Mouse (Mus musculus) lung, adult 2 months (tissue): Measurements from ENCODE around the gene Acot12. TPM values are rescaled to one million over a fixed set of nuclear protein-coding genes. Genes with fewer than 3 reads are reported as not detected.

Experiments used
- DNase-seq: peaks from one replicate; pipeline ENCODE4 v3.0.0; 2022
- H3K4me1 ChIP-seq: fragments of 200-500 bp; 2 replicates; pipeline ENCODE4 v1.6.1; 2011; ENCODE audit warnings: low read length; ENCODE audit not compliant: control insufficient read depth, insufficient read depth
- H3K4me3 ChIP-seq: fragments of 200-500 bp; replicated peaks from 2 replicates; pipeline ENCODE3; 2011; ENCODE audit warnings: low read depth, mild to moderate bottlenecking, control low read depth, low read length; ENCODE audit errors: extremely low read depth
- CTCF ChIP-seq: fragments of 200-500 bp; IDR thresholded peaks from 2 replicates; pipeline ENCODE4 v1.5.1; 2011; ENCODE audit warnings: mild to moderate bottlenecking, low read length, control low read depth; ENCODE audit not compliant: insufficient read depth
- POLR2A ChIP-seq: fragments of 200-500 bp; IDR thresholded peaks from 2 replicates; pipeline ENCODE4 v1.6.1; 2011; ENCODE audit warnings: low read depth, mild to moderate bottlenecking, control low read depth, low read length, borderline replicate concordance; ENCODE audit errors: extremely low read depth
- WGBS: fragments of 180-500 bp; shearing (Covaris S2); methylation state at CpG from one replicate; pipeline ENCODE4 v1.1.7; 2018; 5-methylcytosine and 5-hydroxymethylcytosine counted together
- polyA plus RNA-seq: library from polyadenylated mRNA; depleted of rRNA; stranded (reverse); fragments of >200 nt; gene quantifications from 2 replicates; pipeline ENCODE4 v1.2.3, GENCODE M21; 2012; rRNA removed

Acot12 gene
- not detected in 2 replicates for polyA plus RNA-seq

GRCm38 (mm10) chr13:91741280-91742047, at the start of gene Acot12:
Gene Acot12 (plus strand): TSS chr13:91741512.
- H3K4me1 ChIP-seq = no peaks in the 10 kb centered on the region
- DNase-seq = no peak
- TF ChIP-seq POLR2A (no peak), CTCF (no peak)
- peak within 1 kb of the TSS; percentile 44 for H3K4me3 ChIP-seq
- 8% methylated on average over 45 of the region's 45 CpGs for WGBS

- Histone ChIP-seq H3K4me1 (no peaks in the 10 kb centered on the region), H3K4me3 (no peak overlapping the region)
- WGBS = 49% methylated on average over 7 of the region's 7 CpGs
- DNase-seq = no peak
- TF ChIP-seq POLR2A (no peak), CTCF (no peak)
Observed at GRCm38 (mm10) chr13:91693615-91694014, 47.7 kb upstream of the Acot12 start.

GRCm38 (mm10) chr13:91695406-91695805, 45.9 kb upstream of the Acot12 start:
- H3K4me1 ChIP-seq = no peaks in the 10 kb centered on the region
- H3K4me3 ChIP-seq = no peak overlapping the region
- WGBS = 74% methylated on average over 2 of the region's 2 CpGs
- DNase-seq = no peak
- TF ChIP-seq POLR2A = no peak
- TF ChIP-seq CTCF = no peak

- no peak for TF ChIP-seq POLR2A
- TF ChIP-seq CTCF = no peak
- DNase-seq = no peak
- 54% methylated on average over 2 of the region's 2 CpGs for WGBS
- Histone ChIP-seq H3K4me1 (no peaks in the 10 kb centered on the region), H3K4me3 (no peak overlapping the region)
Observed at GRCm38 (mm10) chr13:91696109-91696645, 45.1 kb upstream of the Acot12 start.

DNA sequence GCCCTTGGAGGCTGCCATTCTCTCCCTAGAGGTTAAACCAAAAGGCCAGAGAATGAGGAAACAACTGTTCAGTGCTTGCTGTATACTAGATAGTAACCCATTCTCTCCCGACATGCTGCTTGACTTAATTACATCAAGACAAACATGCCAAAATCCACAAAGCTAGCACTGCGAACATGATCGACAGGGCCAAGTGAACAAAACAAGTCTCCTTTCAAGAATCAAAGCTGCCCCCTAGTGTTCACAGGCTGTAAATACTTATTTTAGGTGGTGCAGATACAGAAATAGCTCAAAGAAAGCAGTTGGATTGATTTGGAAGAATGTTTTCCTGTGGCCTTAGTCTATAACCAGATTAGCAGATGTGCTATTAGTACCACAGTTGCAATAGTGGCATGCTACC, 44.3 kb upstream of the Acot12 start:
- peak; percentile 3; the same call in 1 of the 2 replicates for TF ChIP-seq CTCF
- no peak for TF ChIP-seq POLR2A
- WGBS = 32% methylated on average over 3 of the region's 3 CpGs
- no peak for DNase-seq

GRCm38 (mm10) chr13:91702337-91702736, 39.0 kb upstream of the Acot12 start:
- no peak for TF ChIP-seq CTCF
- no peak for TF ChIP-seq POLR2A
- Histone ChIP-seq H3K4me1 (no peaks in the 10 kb centered on the region), H3K4me3 (no peak overlapping the region)
- WGBS = 41% methylated on average over 6 of the region's 6 CpGs
- no peak for DNase-seq

More for the DNA sequence above, 44.3 kb upstream of the Acot12 start:
- Histone ChIP-seq H3K4me1 (no peaks in the 10 kb centered on the region), H3K4me3 (no peak overlapping the region)

DNA sequence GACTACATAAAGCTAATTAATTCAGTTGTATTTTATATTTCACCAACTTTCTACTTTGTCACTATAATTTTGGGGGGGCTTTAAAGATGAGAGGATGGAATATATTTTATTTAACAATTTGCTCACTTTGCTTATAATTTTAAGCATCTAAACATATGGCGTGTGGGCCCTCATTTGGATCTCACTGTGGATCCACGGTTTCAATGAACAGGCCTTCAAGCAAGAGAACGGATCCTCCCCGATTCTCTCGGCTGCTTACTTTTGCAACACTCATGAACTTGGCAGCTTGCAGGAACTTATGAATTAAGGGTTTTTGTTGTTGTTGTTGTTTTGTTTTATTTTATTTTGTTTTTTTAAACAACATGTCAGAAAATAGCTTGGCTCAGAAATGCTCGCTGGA, 21.8 kb upstream of the Acot12 start:
- WGBS = 91% methylated on average over 6 of the region's 6 CpGs
- TF ChIP-seq POLR2A (no peak), CTCF (no peak)
- no peak for DNase-seq
- no peak overlapping the region for H3K4me3 ChIP-seq
- no peaks in the 10 kb centered on the region for H3K4me1 ChIP-seq

DNA sequence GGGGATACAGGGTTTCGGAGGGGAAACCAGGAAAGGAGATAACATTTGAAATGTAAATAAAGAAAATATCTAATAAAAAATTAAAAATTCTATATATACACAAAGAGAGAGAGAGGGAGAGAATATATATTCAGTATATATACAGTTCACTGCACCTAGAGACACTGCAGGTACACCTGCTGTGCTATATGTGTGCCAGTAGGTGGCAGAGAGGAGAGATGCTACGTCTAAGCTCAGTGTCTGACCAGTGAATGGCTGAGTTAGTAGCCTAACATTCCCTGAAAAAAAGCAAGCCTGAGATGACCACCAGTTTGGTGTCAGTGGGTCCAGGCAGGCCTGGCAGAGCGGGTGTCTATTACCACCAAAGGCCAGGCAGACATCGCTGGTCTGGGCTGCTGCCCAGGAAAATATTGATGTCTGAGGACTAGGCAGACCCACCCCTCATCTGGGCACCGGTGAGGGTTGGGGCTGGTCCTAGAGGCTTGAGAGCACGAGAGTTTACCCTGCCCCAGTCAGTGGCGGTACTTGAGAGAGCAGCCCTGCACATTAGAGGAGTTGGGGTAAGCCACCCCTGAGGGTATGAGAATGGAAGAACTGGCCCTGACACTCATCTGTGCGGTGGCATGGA, 18.1 kb upstream of the Acot12 start:
- 57% methylated on average over 8 of the region's 8 CpGs for WGBS
- TF ChIP-seq POLR2A (no peak), CTCF (peak; percentile 14; the same call in 1 of the 2 replicates)
- Histone ChIP-seq H3K4me1 (no peaks in the 10 kb centered on the region), H3K4me3 (no peak overlapping the region)
- DNase-seq = no peak

- WGBS = 70% methylated on average over 7 of the region's 7 CpGs
- no peaks in the 10 kb centered on the region for H3K4me1 ChIP-seq
- DNase-seq = no peak
- no peak overlapping the region for H3K4me3 ChIP-seq
- TF ChIP-seq POLR2A (no peak), CTCF (no peak)
Observed at GRCm38 (mm10) chr13:91723736-91724119, 17.6 kb upstream of the Acot12 start.
